Mouse (Mus musculus) bone marrow macrophage, adult 2 months (primary cell): ENCODE measurements at regions not wholly inside any gene's neighbourhood (a gene's known extent, or its start where the extent isn't known, plus 50 kb on each side); places are given as distances from the start of the nearest gene placed in this dataset.
"Not testable (repeated sequence)": the region's sequence is repeated elsewhere in the genome, so short reads cannot be mapped to it uniquely, and the experiment has no call there.

Experiments
- CTCF ChIP-seq: IDR thresholded peaks from 2 replicates; pipeline ENCODE4 v1.5.1; 2012; ENCODE audit warnings: low read depth, mild to moderate bottlenecking, low read length, moderate library complexity
- POLR2A ChIP-seq: IDR thresholded peaks from 2 replicates; pipeline ENCODE4 v1.6.1; 2012; ENCODE audit warnings: mild to moderate bottlenecking, low read depth, low read length, borderline replicate concordance

DNA sequence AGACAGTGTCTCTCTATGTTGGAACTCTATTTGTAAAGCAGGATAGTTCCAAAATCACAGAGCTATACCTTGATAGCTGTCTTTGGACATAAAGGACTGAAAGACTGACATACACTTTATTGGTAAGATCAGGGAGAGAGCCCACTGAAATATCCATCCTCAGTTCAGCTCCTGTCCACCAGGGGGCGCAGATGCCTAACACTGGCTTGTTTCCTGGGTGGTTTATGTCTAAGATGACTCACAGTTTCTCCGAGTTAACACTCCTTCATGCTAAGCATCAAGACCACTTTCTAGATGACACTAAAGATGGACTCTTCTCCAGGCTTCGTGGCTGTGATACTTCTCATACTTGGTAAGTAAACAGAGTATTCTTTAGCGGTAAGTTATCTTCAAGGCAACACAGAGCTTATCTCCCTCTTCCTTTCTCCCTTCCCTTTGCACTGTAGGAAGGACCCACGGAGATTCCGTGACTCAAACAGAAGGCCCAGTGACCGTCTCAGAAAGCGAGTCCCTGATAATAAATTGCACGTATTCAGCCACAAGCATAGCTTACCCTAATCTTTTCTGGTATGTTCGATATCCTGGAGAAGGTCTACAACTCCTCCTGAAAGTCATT is 737.2 kb downstream of the Dad1 start:
- not testable (repeated sequence) for TF ChIP-seq CTCF, POLR2A
